Mouse (Mus musculus): ENCODE measurements around the gene Gga3. TPM values are rescaled to one million over a fixed set of nuclear protein-coding genes. Genes with fewer than 3 reads are reported as not detected.

Gene Gga3
- total and polyA plus RNA-seq, 3 experiments = 7.7 to 39.8 (median 18.7) TPM

GRCm38 (mm10) chr11:115536856-115537568 is 66.8 kb downstream of the Gga3 start:
- no peak for DNase-seq (ENCODE audit: extremely low read depth)
- in situ Hi-C loops (cut with MboI; ENCODE audit: low pct_ligation_motif_present, low pct_unique_long_range_greater_than_20kb, low sequenced_read_pairs) = no loop called here
- no peak overlapping the region for H3K9ac ChIP-seq (ENCODE audit: insufficient read depth, low read depth)
- dilution Hi-C loops (cut with MboI; ENCODE audit: extremely low pct_ligation_motif_present, extremely low pct_unique_long_range_greater_than_20kb, low sequenced_read_pairs) = no loop called here
- H3K36me3 ChIP-seq (replicated peaks in 1 of 2; ENCODE audit: control insufficient read depth in 1 of 2, insufficient read depth in 1 of 2, low read length in 1 of 2) = peaks cover 14 to 24% of the 10 kb centered on the region in 2 experiments
- H3K27me3 ChIP-seq (replicated peaks) = no peaks in the 10 kb centered on the region
- H3K4me3 ChIP-seq (replicated peaks in 1 of 3; ENCODE audit: low read depth in 2 of 3, low read length in 2 of 3, poor library complexity in 1 of 3) = peak overlapping the region in 2 of 3 experiments; percentile 45 to 82
- H3K27ac ChIP-seq (ENCODE audit: insufficient read depth, low read depth) = peak overlapping the region; percentile 94
- peak; percentile 8; the same call in 1 of the 2 replicates for TF ChIP-seq ZNF384 (IDR thresholded peaks at IDR 0.05; ENCODE audit: low read depth, low read length)
- no peak for TF ChIP-seq USF2 (conservative IDR thresholded peaks at IDR 0.05; ENCODE audit: low read depth, low read length)
- TF ChIP-seq CTCF (conservative IDR thresholded peaks at IDR 0.05 in 1 of 2, IDR thresholded peaks at IDR 0.05 in 1 of 2; ENCODE audit: low read depth in 2 of 2, low read length in 2 of 2) = peak in 1 of 2 experiments; percentile 8; a peak in 1 of 4 replicates
- peaks cover 9 to 39% of the 10 kb centered on the region in 2 experiments; a peak in 3 of 4 replicates for H3K4me1 ChIP-seq (ENCODE audit: control insufficient read depth in 1 of 2, insufficient read depth in 2 of 2)
- H3K9me3 ChIP-seq (replicated peaks; ENCODE audit: low read length) = no peaks in the 10 kb centered on the region
- peaks cover 37% of the 10 kb centered on the region for H3K79me2 ChIP-seq (replicated peaks; ENCODE audit: control insufficient read depth, extremely low read depth, insufficient read depth, poor library complexity, severe bottlenecking)
- H3K4me2 ChIP-seq (ENCODE audit: insufficient read depth, low read depth, poor library complexity, severe bottlenecking) = peak overlapping the region; percentile 60; the same call in 1 of the 2 replicates

DNA sequence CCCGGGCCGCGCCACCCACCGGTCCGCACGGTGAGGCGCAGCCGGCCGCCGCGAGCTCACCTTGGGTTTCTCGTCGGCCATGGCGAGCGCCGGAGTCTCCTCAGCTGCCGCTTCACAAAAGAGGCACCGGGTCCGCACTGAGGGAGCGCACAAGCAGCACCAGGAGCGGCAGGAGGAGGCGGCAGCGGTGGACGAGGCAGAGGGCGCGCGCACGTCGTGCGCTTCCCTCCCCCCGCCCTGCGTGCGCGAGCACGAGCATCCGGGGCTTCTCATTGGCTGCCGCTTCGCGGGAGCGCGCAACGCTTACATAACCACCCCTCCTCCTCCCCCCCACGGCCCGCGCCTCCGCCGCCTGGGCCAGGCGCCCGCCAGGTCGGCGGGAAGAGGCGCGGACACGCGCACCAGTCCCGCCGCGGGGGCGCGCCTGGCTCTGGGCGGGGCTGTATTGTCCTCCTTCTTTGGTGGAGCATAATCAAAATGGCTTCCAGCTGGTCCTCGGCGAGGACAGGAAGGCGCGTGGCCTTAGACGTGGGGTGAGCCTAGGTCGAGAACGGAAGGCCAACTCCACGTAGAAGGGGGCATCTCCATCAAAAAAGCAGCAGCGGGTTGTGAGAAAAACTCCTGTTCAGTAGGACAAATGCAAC is 67.7 kb downstream of the Gga3 start, which contains the start of gene Sumo2:
Sumo2 (minus strand) TSS at position 239 of the 644 bp plus-strand sequence.
- peak within 1 kb of the TSS; percentile 94 for H3K27ac ChIP-seq (ENCODE audit: insufficient read depth, low read depth)
- peak within 1 kb of the TSS; percentile 82 to 96 (median 84) for H3K4me3 ChIP-seq (replicated peaks in 1 of 3; ENCODE audit: low read depth in 2 of 3, low read length in 2 of 3, poor library complexity in 1 of 3)
- H3K9me3 ChIP-seq (replicated peaks; ENCODE audit: low read length) = no peaks in the 10 kb centered on the region
- peaks cover 46% of the 10 kb centered on the region for H3K79me2 ChIP-seq (replicated peaks; ENCODE audit: control insufficient read depth, extremely low read depth, insufficient read depth, poor library complexity, severe bottlenecking)
- peaks cover 21 to 32% of the 10 kb centered on the region in 2 experiments for H3K36me3 ChIP-seq (replicated peaks in 1 of 2; ENCODE audit: control insufficient read depth in 1 of 2, insufficient read depth in 1 of 2, low read length in 1 of 2)
- H3K4me2 ChIP-seq (ENCODE audit: insufficient read depth, low read depth, poor library complexity, severe bottlenecking) = peak within 1 kb of the TSS; percentile 97
- peak; percentile 96 for DNase-seq (ENCODE audit: extremely low read depth)
- H3K27me3 ChIP-seq (replicated peaks) = no peaks in the 10 kb centered on the region
- H3K9ac ChIP-seq (ENCODE audit: insufficient read depth, low read depth) = peak within 1 kb of the TSS; percentile 97
- dilution Hi-C loops (cut with MboI; ENCODE audit: extremely low pct_ligation_motif_present, extremely low pct_unique_long_range_greater_than_20kb, low sequenced_read_pairs) (no loop called here), in situ Hi-C loops (cut with MboI; ENCODE audit: low pct_ligation_motif_present, low pct_unique_long_range_greater_than_20kb, low sequenced_read_pairs) (no loop called here)
- peaks cover 9 to 46% of the 10 kb centered on the region in 2 experiments; a peak in 3 of 4 replicates for H3K4me1 ChIP-seq (ENCODE audit: control insufficient read depth in 1 of 2, insufficient read depth in 2 of 2)
- TF ChIP-seq ZC3H11A (IDR thresholded peaks at IDR 0.05; ENCODE audit: low read depth, low read length) = no peak
- TF ChIP-seq IRF4 (IDR thresholded peaks at IDR 0.05; ENCODE audit: low read depth, low read length) = 0 out of 2 replicates have a peak, but pooled peaks have one; percentile 47
- TF ChIP-seq CTCF (conservative IDR thresholded peaks at IDR 0.05 in 1 of 2, IDR thresholded peaks at IDR 0.05 in 1 of 2; ENCODE audit: low read depth in 2 of 2, low read length in 2 of 2) = no peak
- TF ChIP-seq POLR2A (IDR thresholded peaks at IDR 0.05; ENCODE audit: low read depth, low read length) = peak; percentile 75
- TF ChIP-seq ETS1 (conservative IDR thresholded peaks at IDR 0.05; ENCODE audit: low read depth, low read length) = no peak
- TF ChIP-seq MYC (IDR thresholded peaks at IDR 0.05; ENCODE audit: low read depth, low read length) = no peak
- peak; percentile 76 for TF ChIP-seq TBP (conservative IDR thresholded peaks at IDR 0.05; ENCODE audit: low read depth, low read length)
- no peak; the same call in 1 of the 2 replicates for TF ChIP-seq ZMIZ1 (IDR thresholded peaks at IDR 0.05; ENCODE audit: low read depth, low read length)
- no peak for TF ChIP-seq USF1 (IDR thresholded peaks at IDR 0.05; ENCODE audit: low read depth, low read length)
- TF ChIP-seq NRF1 (IDR thresholded peaks at IDR 0.05; ENCODE audit: low read depth, low read length) = peak; percentile 55; the same call in 1 of the 2 replicates
- peak; percentile 37; the same call in 1 of the 2 replicates for TF ChIP-seq ELF1 (IDR thresholded peaks at IDR 0.05; ENCODE audit: low read depth, low read length)
- no peak for TF ChIP-seq EP300 (IDR thresholded peaks at IDR 0.05; ENCODE audit: low read length)
- no peak for TF ChIP-seq JUN (IDR thresholded peaks at IDR 0.05; ENCODE audit: insufficient read depth, low read depth, low read length)
- TF ChIP-seq MAX (IDR thresholded peaks at IDR 0.05; ENCODE audit: low read length) = peak; percentile 85
- TF ChIP-seq MAZ (IDR thresholded peaks at IDR 0.05; ENCODE audit: low read depth, low read length) = peak; percentile 98
- no peak for TF ChIP-seq RAD21 (IDR thresholded peaks at IDR 0.05; ENCODE audit: low read depth, low read length)
- TF ChIP-seq SIN3A (IDR thresholded peaks at IDR 0.05; ENCODE audit: low read length) = no peak; the same call in 1 of the 2 replicates
- no peak for TF ChIP-seq POLR2AphosphoS2 (IDR thresholded peaks at IDR 0.05; ENCODE audit: low read depth, low read length)
- no peak for TF ChIP-seq CHD1 (IDR thresholded peaks at IDR 0.05; ENCODE audit: low read depth, low read length)
- TF ChIP-seq SMC3 (IDR thresholded peaks at IDR 0.05; ENCODE audit: low read depth, low read length) = no peak
- no peak for TF ChIP-seq ZNF384 (IDR thresholded peaks at IDR 0.05; ENCODE audit: low read depth, low read length)
- TF ChIP-seq GABPA (IDR thresholded peaks at IDR 0.05; ENCODE audit: insufficient replicate concordance, low read depth, low read length) = peak; percentile 46; the same call in 1 of the 2 replicates
- TF ChIP-seq MEF2A (IDR thresholded peaks at IDR 0.05; ENCODE audit: borderline replicate concordance, low read depth, low read length) = no peak
- peak; percentile 54 for TF ChIP-seq HCFC1 (IDR thresholded peaks at IDR 0.05; ENCODE audit: low read depth, low read length)
- TF ChIP-seq RCOR1 (conservative IDR thresholded peaks at IDR 0.05; ENCODE audit: low read depth, low read length) = no peak
- TF ChIP-seq TCF12 (IDR thresholded peaks at IDR 0.05; ENCODE audit: low read depth, low read length) = peak; percentile 71
- no peak for TF ChIP-seq PAX5 (IDR thresholded peaks at IDR 0.05; ENCODE audit: low read length)
- TF ChIP-seq ZKSCAN1 (IDR thresholded peaks at IDR 0.05; ENCODE audit: borderline replicate concordance, low read depth, low read length) = no peak
- no peak for TF ChIP-seq MXI1 (IDR thresholded peaks at IDR 0.05; ENCODE audit: low read depth, low read length)
